Mouse (Mus musculus) heart, embryonic 11.5 days (tissue): Measurements from ENCODE around the gene Lyrm1. TPM values are rescaled to one million over a fixed set of nuclear protein-coding genes. Genes with fewer than 3 reads are reported as not detected.

Experiments
- ATAC-seq: fragments of 200-750 bp; cut with Nextera tagmentation; replicated peaks from 2 replicates; pipeline ENCODE4 v1.8.0; 2017; ENCODE audit warnings: moderate library complexity; ENCODE audit not compliant: insufficient number of reproducible peaks, low FRiP score, low TSS enrichment
- H3K27ac ChIP-seq: fragments of 300-500 bp; sonication (generic); 2 replicates; pipeline ENCODE4 v1.5.1; 2014; ENCODE audit warnings: mild to moderate bottlenecking, low read depth, low read length
- H3K27me3 ChIP-seq: fragments of 300-500 bp; sonication (generic); 2 replicates; pipeline ENCODE4 v1.6.1; 2014; ENCODE audit warnings: mild to moderate bottlenecking, low read length, mixed read lengths; ENCODE audit not compliant: control insufficient read depth, insufficient read depth
- H3K36me3 ChIP-seq: fragments of 300-500 bp; sonication (generic); 2 replicates; pipeline ENCODE4 v1.6.1; 2014; ENCODE audit warnings: mild to moderate bottlenecking, low read length, moderate library complexity, mixed read lengths; ENCODE audit not compliant: control insufficient read depth, insufficient read depth
- H3K4me1 ChIP-seq: fragments of 300-500 bp; sonication (generic); 2 replicates; pipeline ENCODE4 v1.6.1; 2014; ENCODE audit warnings: low read length; ENCODE audit not compliant: control insufficient read depth, insufficient read depth
- H3K4me2 ChIP-seq: fragments of 300-500 bp; sonication (generic); 2 replicates; pipeline ENCODE4 v1.6.1; 2014; ENCODE audit warnings: mild to moderate bottlenecking, moderate library complexity
- H3K4me3 ChIP-seq: fragments of 300-500 bp; sonication (generic); 2 replicates; pipeline ENCODE4 v1.5.1; 2014; ENCODE audit warnings: low read depth, low read length
- H3K9ac ChIP-seq: fragments of 300-500 bp; sonication (generic); 2 replicates; pipeline ENCODE4 v1.6.1; 2014; ENCODE audit warnings: mild to moderate bottlenecking, low read depth, low read length, moderate library complexity
- H3K9me3 ChIP-seq: fragments of 300-500 bp; sonication (generic); replicated peaks from 2 replicates; pipeline ENCODE4 v1.6.1; 2016; ENCODE audit warnings: low read length; ENCODE audit not compliant: control insufficient read depth
- WGBS: fragments of 180-500 bp; shearing (Covaris S2); extraction: QIAGEN DNeasy Blood & Tissue Kit; methylation state at CpG from one replicate; pipeline ENCODE4 v1.1.7; 2014; ENCODE audit not compliant: insufficient replicate concordance; 5-methylcytosine and 5-hydroxymethylcytosine counted together
- polyA plus RNA-seq: library from polyadenylated mRNA; unstranded; fragments of >200 nt; fragmentation: Nextera tagmentation; extraction: Ambion mirVana; gene quantifications from 2 replicates; pipeline ENCODE4 v1.2.1, GENCODE M21; 2014

Gene Lyrm1
- polyA plus RNA-seq, 1 experiment from 2014 or later = 9.4 TPM

DNA sequence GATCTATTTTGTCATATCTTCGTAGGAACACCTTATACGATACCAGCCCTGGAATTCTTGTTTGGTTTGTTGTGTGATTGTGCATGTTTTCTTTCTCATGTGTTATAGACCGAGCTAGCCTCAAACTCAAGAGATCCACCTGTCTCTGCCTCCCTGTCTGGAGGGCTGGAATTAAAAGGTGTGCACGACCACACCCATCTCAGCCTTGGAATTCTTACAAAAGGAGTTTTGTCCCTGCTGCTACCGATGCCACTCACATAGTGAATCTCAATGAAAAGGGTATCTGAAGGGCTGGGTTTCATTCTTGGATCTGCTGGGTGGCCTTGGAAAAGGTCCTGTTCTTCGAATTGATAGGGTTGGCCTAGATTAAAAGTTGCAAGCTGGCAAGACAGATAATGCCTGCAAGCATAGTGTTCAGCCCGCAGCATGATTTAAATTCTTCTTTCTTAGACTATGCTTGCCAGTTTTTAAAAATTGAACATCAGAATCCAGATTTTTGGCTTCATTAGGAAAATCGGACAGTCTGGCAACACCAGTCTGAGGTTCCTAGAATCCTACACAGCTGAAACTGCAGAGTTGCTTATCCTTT lies 2.0 kb downstream of the Lyrm1 start:
- Histone ChIP-seq H3K4me2 (no peak overlapping the region), H3K9me3 (no peaks in the 10 kb centered on the region), H3K27ac (no peak overlapping the region), H3K36me3 (no peaks in the 10 kb centered on the region), H3K4me3 (no peak overlapping the region), H3K4me1 (peaks cover 14% of the 10 kb centered on the region; the same call in 1 of the 2 replicates), H3K27me3 (no peaks in the 10 kb centered on the region), H3K9ac (no peak overlapping the region)
- 87% methylated on average over 8 of the region's 8 CpGs for WGBS
- ATAC-seq = no peak

DNA sequence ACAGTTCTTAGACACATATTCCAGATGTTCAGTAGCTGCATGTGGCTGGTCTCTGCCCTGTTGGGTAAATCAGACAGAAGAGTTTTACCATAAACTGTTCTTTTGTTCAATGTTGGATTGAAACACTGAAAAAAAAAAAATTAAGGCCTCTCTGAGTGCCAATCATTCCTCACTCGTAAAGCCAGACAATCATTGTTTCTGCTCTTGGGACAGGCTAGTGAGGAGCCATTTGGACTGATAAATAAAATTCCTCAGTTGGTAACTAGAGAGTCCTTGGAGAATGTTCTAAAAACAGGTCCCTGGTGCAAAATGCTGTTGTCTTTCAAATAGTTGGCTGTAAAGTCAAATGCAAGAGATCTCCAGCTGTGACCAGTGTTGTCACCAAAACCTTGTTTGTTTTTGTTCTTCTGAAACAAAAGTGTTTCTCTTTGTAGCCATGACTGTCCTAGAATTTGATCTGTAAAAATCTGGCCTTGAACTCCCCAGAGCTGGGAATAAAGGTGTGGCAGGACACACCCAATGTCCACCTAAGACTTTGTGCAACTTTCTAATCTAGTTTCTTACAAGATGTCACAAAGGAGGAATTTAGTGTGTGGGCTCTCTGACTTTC lies 2.7 kb downstream of the Lyrm1 start:
- Histone ChIP-seq H3K4me1 (peaks cover 14% of the 10 kb centered on the region; the same call in 1 of the 2 replicates), H3K9me3 (no peaks in the 10 kb centered on the region), H3K4me3 (no peak overlapping the region), H3K27me3 (no peaks in the 10 kb centered on the region), H3K36me3 (no peaks in the 10 kb centered on the region), H3K27ac (no peak overlapping the region), H3K4me2 (no peak overlapping the region), H3K9ac (no peak overlapping the region)
- no peak for ATAC-seq
- 31% methylated on average over 1 of the region's 1 CpGs for WGBS

DNA sequence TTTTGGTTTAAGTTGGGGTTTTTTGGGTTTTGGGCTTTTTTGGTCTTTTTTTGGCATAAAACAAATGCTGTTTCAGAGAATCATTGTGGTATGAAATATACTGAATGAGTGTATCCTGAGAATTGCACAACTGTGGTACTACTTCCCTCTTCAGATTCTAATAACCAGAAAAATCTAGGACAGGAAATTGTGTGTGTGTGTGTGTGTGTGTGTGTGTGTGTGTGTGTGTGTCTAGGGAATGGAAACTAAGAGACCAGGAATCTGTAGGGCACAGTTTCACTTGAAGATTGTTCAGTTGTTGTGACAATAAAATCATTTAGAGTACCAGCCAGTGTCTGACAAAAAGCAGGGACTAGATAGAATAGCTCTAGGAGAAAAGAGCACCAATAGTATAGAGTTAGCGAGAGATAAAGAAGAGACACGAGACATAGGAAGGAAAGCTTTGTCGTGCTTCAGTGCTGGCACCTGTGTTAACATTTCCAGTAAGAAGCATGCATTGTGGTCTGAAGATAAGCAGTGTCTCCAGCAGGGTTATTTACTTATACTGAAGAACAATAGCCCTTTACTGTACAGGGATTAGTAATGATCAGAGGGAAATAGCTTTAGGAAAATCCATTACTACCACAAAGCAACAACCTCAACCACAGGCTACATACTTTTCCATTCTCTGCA lies 3.9 kb downstream of the Lyrm1 start:
- WGBS = 54% methylated on average over 3 of the region's 3 CpGs
- H3K4me2 ChIP-seq = no peak overlapping the region
- no peak overlapping the region for H3K4me3 ChIP-seq
- H3K9me3 ChIP-seq = no peaks in the 10 kb centered on the region
- H3K4me1 ChIP-seq = peaks cover 7% of the 10 kb centered on the region; the same call in 1 of the 2 replicates
- H3K9ac ChIP-seq = no peak overlapping the region
- H3K36me3 ChIP-seq = no peaks in the 10 kb centered on the region
- ATAC-seq = no peak
- H3K27me3 ChIP-seq = no peaks in the 10 kb centered on the region
- no peak overlapping the region for H3K27ac ChIP-seq

DNA sequence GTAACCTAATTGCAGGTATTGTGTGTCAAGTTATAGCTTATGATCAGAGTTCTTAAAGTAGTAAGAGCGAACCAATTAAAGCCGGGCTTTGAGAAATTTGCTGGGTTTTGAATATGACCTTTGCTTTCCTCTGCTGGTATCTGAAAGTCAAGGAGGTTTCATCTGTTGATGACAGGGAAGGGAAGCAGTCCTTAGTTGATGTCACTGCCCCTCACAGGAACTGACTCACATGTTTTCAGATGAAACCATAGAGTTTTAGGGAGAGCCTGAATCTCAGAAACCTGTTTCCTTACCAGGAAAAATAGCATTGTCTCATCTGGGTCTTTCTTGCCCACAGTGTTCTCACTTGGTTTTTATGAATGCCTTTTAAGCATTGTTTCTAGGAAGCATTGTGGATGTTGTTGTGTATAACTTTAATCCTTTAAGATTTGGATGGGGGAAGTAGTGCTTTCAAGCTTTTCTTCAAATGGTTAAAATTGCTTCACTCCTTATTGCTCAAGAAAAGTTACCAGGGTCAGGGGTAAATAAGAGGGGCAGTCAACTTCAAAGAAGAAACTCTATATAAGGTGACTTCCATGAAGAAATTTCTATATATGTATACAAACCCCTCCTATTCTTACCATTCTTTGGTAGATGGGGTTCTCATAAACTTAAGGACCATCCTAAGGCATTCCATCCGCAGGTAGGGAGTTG lies 11.0 kb downstream of the Lyrm1 start:
- 90% methylated on average over 3 of the region's 3 CpGs for WGBS
- H3K4me2 ChIP-seq = no peak overlapping the region
- no peaks in the 10 kb centered on the region for H3K4me1 ChIP-seq
- no peaks in the 10 kb centered on the region for H3K27me3 ChIP-seq
- H3K27ac ChIP-seq = no peak overlapping the region
- H3K36me3 ChIP-seq = no peaks in the 10 kb centered on the region
- H3K9ac ChIP-seq = no peak overlapping the region
- no peak overlapping the region for H3K4me3 ChIP-seq
- no peaks in the 10 kb centered on the region for H3K9me3 ChIP-seq
- ATAC-seq = no peak

DNA sequence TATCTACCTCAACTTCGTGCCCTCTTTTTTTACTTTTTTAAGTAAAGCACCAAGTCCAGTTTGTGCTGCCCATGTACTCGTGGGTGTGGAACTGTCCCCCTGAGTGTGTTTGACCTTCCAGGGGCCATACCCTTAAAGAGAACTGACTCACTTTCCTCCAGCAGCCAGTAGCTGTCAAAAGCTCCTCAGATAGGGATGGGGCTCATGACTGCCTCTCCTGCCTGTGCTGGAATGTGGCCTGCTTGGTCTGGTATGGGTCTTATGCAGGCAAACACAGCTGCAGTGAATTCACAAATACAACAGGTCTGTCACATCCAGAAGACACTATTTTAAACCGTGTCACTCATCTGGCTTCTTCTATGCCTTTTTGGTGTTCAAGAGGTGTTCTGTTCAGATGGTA lies 16.1 kb downstream of the Lyrm1 start:
- 51% methylated on average over 3 of the region's 3 CpGs for WGBS
- ATAC-seq = no peak; the same call in 1 of the 2 replicates
- H3K9me3 ChIP-seq = no peaks in the 10 kb centered on the region

DNA sequence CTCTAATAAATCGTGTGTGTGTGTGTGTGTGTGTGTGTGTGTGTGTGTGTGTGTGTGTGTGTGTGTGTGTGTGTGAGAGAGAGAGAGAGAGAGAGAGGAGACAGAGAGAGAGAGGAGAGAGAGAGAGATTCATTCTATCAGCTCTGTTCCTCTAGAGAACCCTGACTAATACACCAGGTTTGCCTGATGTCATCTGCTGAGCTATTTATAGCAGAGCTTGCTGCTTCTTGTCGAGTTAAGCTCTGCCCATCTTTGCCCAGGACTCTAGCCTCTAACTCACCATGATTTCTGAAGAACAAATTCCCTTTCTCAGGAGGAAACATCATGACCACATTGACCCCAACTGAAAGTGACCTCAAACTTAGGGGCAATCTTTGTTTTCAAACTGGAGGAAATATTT lies 24.8 kb downstream of the Lyrm1 start:
- H3K4me2 ChIP-seq = no peak overlapping the region
- no peaks in the 10 kb centered on the region for H3K27me3 ChIP-seq
- no peaks in the 10 kb centered on the region for H3K36me3 ChIP-seq
- no peaks in the 10 kb centered on the region for H3K9me3 ChIP-seq
- ATAC-seq = no peak
- no peaks in the 10 kb centered on the region for H3K4me1 ChIP-seq
- H3K27ac ChIP-seq = no peak overlapping the region
- 23% methylated on average over 2 of the region's 2 CpGs for WGBS
- no peak overlapping the region for H3K4me3 ChIP-seq
- H3K9ac ChIP-seq = no peak overlapping the region

More for the DNA sequence above, 16.1 kb downstream of the Lyrm1 start:
- Histone ChIP-seq H3K27me3 (no peaks in the 10 kb centered on the region), H3K36me3 (no peaks in the 10 kb centered on the region), H3K4me1 (no peaks in the 10 kb centered on the region), H3K4me2 (no peak overlapping the region), H3K27ac (no peak overlapping the region), H3K4me3 (no peak overlapping the region), H3K9ac (no peak overlapping the region)

DNA sequence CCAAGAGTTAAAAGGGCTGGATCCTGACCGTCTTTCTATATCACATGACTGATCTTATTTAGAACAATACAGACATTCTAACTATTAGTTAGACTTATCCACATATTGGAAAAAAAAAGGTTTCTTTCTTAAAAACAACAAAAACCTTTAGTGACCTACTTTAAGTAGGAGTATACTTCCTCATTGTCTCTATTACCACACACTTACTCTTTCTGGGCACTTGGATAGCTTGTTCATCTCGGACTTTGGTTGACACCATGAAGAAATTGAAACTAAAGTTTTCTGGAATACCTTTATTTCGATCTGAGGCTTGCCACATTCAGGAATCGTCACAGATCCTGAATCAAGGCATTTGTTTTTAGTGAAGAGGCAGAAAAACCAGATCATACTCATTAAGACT lies 25.4 kb downstream of the Lyrm1 start:
- H3K9ac ChIP-seq = no peak overlapping the region
- H3K4me2 ChIP-seq = no peak overlapping the region
- WGBS = 73% methylated on average over 4 of the region's 4 CpGs
- no peak overlapping the region for H3K27ac ChIP-seq
- H3K27me3 ChIP-seq = no peaks in the 10 kb centered on the region
- H3K9me3 ChIP-seq = no peaks in the 10 kb centered on the region
- ATAC-seq = no peak
- no peaks in the 10 kb centered on the region for H3K4me1 ChIP-seq
- no peak overlapping the region for H3K4me3 ChIP-seq
- no peaks in the 10 kb centered on the region for H3K36me3 ChIP-seq

DNA sequence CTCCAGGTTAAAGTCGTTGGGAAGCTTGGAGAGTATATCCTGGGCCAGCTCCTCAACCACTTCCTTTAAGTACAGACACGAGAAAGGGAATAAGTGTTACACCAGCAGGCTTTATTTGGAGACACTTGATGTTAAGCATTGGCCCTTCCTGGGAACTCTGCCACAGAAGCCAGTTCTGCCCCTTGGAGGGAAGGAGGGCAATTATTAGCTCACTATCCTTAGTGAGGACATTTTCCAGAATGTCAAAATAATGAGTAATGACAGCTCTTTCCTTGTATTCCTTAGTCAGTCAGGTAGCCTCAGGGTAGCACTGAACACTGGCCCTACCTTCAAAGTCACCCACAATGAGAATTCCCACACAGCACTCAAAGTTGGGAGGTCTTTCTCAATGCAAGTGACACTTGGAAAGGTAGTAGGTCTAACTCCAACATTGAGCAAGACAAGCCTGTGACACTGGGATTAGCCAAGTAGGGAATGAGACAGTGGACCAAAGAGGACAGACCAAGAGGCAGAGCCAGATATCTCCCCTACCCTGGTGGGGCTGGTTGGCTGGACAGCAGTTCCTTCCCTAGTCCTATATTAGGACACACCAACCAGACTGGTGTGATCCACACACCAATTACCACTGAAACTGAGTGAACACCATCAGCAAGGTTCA lies 33.3 kb downstream of the Lyrm1 start:
- H3K27me3 ChIP-seq = no peaks in the 10 kb centered on the region
- H3K4me3 ChIP-seq = no peak overlapping the region
- ATAC-seq = no peak
- H3K9me3 ChIP-seq = no peaks in the 10 kb centered on the region
- H3K4me2 ChIP-seq = no peak overlapping the region
- H3K9ac ChIP-seq = no peak overlapping the region
- 55% methylated on average over 2 of the region's 2 CpGs for WGBS
- H3K27ac ChIP-seq = no peak overlapping the region
- H3K4me1 ChIP-seq = no peaks in the 10 kb centered on the region
- H3K36me3 ChIP-seq = no peaks in the 10 kb centered on the region
